Mouse (Mus musculus) brain, embryonic 14.5 days (tissue): ENCODE measurements around the gene Ufc1.

Source experiments
- CTCF ChIP-seq: fragments of 200-500 bp; IDR thresholded peaks from 2 replicates; pipeline ENCODE4 v1.5.1; 2012; ENCODE audit warnings: inconsistent platforms, mild to moderate bottlenecking, moderate library complexity, borderline replicate concordance; ENCODE audit not compliant: insufficient read depth, insufficient read length; ENCODE audit errors: extremely low read depth
- POLR2A ChIP-seq: fragments of 200-500 bp; IDR thresholded peaks from 2 replicates; pipeline ENCODE4 v1.6.1; 2012; ENCODE audit warnings: mild to moderate bottlenecking, inconsistent platforms, borderline replicate concordance; ENCODE audit not compliant: poor library complexity, insufficient read depth, insufficient read length, severe bottlenecking; ENCODE audit errors: extremely low read depth

- TF ChIP-seq POLR2A: no peak
- no peak for TF ChIP-seq CTCF
These were observed 35.4 kb upstream of the Ufc1 start for GRCm38 (mm10) chr1:171330216-171330560.
